Mouse (Mus musculus): Measurements from ENCODE around the gene Pdcd2l. TPM values are rescaled to one million over a fixed set of nuclear protein-coding genes. Genes with fewer than 3 reads are reported as not detected.

The Pdcd2l gene
- polyA plus RNA-seq, 1 experiment = 11.5 TPM

GRCm38 (mm10) chr7:34139493-34139892, 57.0 kb downstream of the Pdcd2l start:
- Histone ChIP-seq H3K4me1 (ENCODE audit: control insufficient read depth, insufficient read depth, insufficient read length, low read length) (no peaks in the 10 kb centered on the region), H3K4me3 (ENCODE audit: insufficient read depth, low read depth, low read length) (no peak overlapping the region), H3K27ac (replicated peaks; ENCODE audit: low read depth, low read length) (no peak overlapping the region)

Other genes starting within 250 kb of the Pdcd2l start
- gene Scgb2b27, start 182.7 kb downstream of the Pdcd2l start, polyA plus RNA-seq (2012; ENCODE audit: insufficient read depth, insufficient read length, missing spikeins) = not detected in 2 replicates
- not detected in 2 replicates for gene Scgb1b27, start 175.2 kb downstream of the Pdcd2l start, polyA plus RNA-seq (2012; ENCODE audit: insufficient read depth, insufficient read length, missing spikeins)
- gene Scgb1b30, start 101.2 kb downstream of the Pdcd2l start, polyA plus RNA-seq (2012; ENCODE audit: insufficient read depth, insufficient read length, missing spikeins) = not detected in 2 replicates
- 2.6 and 4.4 TPM in 2 replicates for gene Wtip, start 63.4 kb downstream of the Pdcd2l start, polyA plus RNA-seq (2012; ENCODE audit: insufficient read depth, insufficient read length, missing spikeins)
- 39.0 and 39.9 TPM in 2 replicates for gene Uba2, start 27.1 kb downstream of the Pdcd2l start, polyA plus RNA-seq (2012; ENCODE audit: insufficient read depth, insufficient read length, missing spikeins)
- 1,085 and 1,523 TPM in 2 replicates for gene Gpi1, start 33.7 kb upstream of the Pdcd2l start, polyA plus RNA-seq (2012; ENCODE audit: insufficient read depth, insufficient read length, missing spikeins)
- gene Gm6096, start 54.4 kb upstream of the Pdcd2l start, polyA plus RNA-seq (2012; ENCODE audit: insufficient read depth, insufficient read length, missing spikeins) = not detected in 2 replicates
- 19.2 and 24.8 TPM in 2 replicates for gene 4931406P16Rik, start 116.9 kb upstream of the Pdcd2l start, polyA plus RNA-seq (2012; ENCODE audit: insufficient read depth, insufficient read length, missing spikeins)
- gene Lsm14a, start 196.7 kb upstream of the Pdcd2l start, polyA plus RNA-seq (2012; ENCODE audit: insufficient read depth, insufficient read length, missing spikeins) = 45.1 and 57.4 TPM in 2 replicates